Mouse (Mus musculus): ENCODE results near the gene Bbs1. TPM values are rescaled to one million over a fixed set of nuclear protein-coding genes. Genes with fewer than 3 reads are reported as not detected.
A peak's percentile ranks its signal among the peaks of the same experiment; 100 is the strongest.

The Bbs1 gene
- polyA plus RNA-seq, 1 experiment from 2014 or later: 6.4 TPM

DNA sequence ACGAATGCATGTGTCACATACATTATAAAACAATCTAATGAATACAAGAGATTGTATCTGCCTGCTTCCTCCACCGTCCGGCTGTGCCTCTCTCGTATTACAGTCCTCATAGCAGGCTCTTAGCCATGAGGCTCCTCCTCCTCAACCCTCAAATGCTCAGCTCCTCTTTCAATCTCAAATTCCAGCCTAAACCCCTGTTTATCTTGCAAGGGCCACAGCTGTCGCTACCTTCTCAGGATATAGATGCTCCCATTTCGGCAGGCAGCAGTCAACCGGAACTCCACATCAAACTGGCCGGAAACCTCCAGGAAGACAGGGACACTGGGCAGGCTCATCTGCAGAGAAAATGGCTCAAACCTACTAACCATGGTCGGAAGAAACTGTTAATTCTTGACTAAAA, 7.5 kb downstream of the Bbs1 start:
- 60% methylated on average over 9 of the region's 9 CpGs for WGBS
- Histone ChIP-seq H3K4me1 (ENCODE audit: control insufficient read depth, insufficient read depth, low read length) (no peaks in the 10 kb centered on the region), H3K27ac (ENCODE audit: low read length) (no peak overlapping the region), H3K4me2 (replicated peaks; ENCODE audit: low read depth, low read length) (no peak overlapping the region), H3K9ac (replicated peaks; ENCODE audit: low read depth, low read length) (no peak overlapping the region), H3K9me3 (ENCODE audit: control insufficient read depth, low read depth, low read length) (no peaks in the 10 kb centered on the region), H3K27me3 (ENCODE audit: control insufficient read depth, insufficient read depth, low read length) (no peaks in the 10 kb centered on the region), H3K4me3 (ENCODE audit: low read depth, low read length) (no peak overlapping the region), H3K36me3 (ENCODE audit: control insufficient read depth, insufficient read depth, low read length) (no peaks in the 10 kb centered on the region)
- no peak for ATAC-seq (ENCODE audit: insufficient number of reproducible peaks, insufficient read depth, low FRiP score, low read depth)

DNA sequence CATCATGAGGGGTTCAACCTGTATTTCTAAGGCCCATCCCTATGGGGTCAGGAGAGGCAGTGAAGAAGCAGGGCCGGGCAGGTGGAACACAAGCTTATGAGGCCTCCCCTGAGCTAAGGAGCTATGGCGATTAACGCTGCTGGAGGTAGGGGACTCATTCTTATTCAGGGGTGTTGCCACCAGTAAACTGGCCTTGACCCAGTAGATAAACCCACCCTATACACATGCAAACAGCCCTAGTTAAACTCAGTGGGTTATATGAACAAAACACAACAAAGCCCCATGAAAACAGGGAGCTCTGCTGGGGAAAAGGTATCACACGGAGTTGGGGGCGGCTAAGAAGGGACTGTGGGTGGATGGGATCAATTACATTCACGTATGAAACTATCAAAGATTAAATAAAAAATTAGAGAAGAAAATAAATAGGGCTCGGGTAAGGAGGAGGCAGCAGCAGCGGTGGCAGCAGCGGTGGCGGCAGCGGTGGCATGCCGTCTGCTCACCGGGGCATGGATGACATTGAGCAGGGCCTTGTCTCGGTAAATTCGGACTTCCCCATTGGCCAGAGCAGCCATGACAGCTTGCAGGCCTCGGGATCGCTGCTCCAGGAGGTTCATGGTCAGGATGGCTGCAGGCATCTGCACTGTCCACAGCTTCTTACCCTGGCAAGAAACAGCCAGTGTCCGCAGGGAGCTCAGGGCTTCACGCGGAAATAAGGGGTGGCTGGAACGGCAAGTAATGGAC, 9.5 kb downstream of the Bbs1 start:
- Histone ChIP-seq H3K27me3 (ENCODE audit: control insufficient read depth, insufficient read depth, low read length) (no peaks in the 10 kb centered on the region), H3K4me1 (ENCODE audit: control insufficient read depth, insufficient read depth, low read length) (no peaks in the 10 kb centered on the region), H3K9me3 (ENCODE audit: control insufficient read depth, low read depth, low read length) (no peaks in the 10 kb centered on the region), H3K9ac (replicated peaks; ENCODE audit: low read depth, low read length) (no peak overlapping the region), H3K4me3 (ENCODE audit: low read depth, low read length) (no peak overlapping the region), H3K4me2 (replicated peaks; ENCODE audit: low read depth, low read length) (no peak overlapping the region), H3K27ac (ENCODE audit: low read length) (no peak overlapping the region), H3K36me3 (ENCODE audit: control insufficient read depth, insufficient read depth, low read length) (no peaks in the 10 kb centered on the region)
- ATAC-seq (ENCODE audit: insufficient number of reproducible peaks, insufficient read depth, low FRiP score, low read depth): no peak
- WGBS: 54% methylated on average over 21 of the region's 21 CpGs

DNA sequence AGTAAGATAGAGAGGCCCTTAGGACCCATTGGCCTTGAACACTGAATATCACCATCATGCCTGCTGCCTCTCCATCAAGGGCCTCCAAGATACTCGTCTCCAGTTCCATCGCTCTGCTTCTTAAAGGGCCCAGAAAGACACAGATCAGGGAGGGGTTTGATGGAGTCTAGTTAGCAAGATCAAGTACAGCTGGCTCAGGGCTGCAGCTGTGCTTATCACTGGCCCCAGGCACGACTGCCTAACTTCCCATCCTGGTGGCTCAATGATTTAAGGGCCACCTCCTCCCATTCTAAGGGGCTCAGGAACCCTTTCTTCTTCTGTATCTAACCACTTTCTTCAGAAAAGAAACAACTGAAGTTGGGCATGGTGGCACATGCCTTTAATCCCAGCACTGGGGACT, 14.6 kb downstream of the Bbs1 start:
- H3K4me1 ChIP-seq (ENCODE audit: control insufficient read depth, insufficient read depth, low read length): no peaks in the 10 kb centered on the region
- no peaks in the 10 kb centered on the region for H3K27me3 ChIP-seq (ENCODE audit: control insufficient read depth, insufficient read depth, low read length)
- 74% methylated on average over 3 of the region's 3 CpGs for WGBS
- H3K9me3 ChIP-seq (ENCODE audit: control insufficient read depth, low read depth, low read length): no peaks in the 10 kb centered on the region
- H3K36me3 ChIP-seq (ENCODE audit: control insufficient read depth, insufficient read depth, low read length): no peaks in the 10 kb centered on the region; the same call in 1 of the 2 replicates
- ATAC-seq (ENCODE audit: insufficient number of reproducible peaks, insufficient read depth, low FRiP score, low read depth): no peak
- H3K4me3 ChIP-seq (ENCODE audit: low read depth, low read length): no peak overlapping the region
- H3K27ac ChIP-seq (ENCODE audit: low read length): no peak overlapping the region
- H3K9ac ChIP-seq (replicated peaks; ENCODE audit: low read depth, low read length): no peak overlapping the region
- H3K4me2 ChIP-seq (replicated peaks; ENCODE audit: low read depth, low read length): no peak overlapping the region

DNA sequence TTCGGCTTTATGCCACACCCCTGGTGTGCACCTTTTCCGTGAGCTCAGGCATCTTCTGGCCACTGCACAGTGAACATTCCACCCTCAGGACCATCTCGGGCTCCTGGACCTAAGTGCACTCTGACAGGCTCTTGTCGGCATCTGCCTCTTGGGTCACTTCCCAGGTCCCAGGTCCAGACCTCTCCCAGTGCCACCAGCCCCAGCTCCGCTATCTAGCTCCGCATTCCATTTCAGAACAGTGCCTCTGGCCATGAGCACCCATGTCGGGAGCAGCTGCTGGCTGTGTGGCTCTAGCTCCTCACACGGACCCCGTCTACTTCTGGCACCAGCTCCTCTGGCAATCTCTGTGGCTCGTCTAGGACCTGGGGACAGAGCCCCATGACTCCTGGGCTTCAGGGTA, 16.6 kb downstream of the Bbs1 start:
- Histone ChIP-seq H3K9ac (replicated peaks; ENCODE audit: low read depth, low read length) (no peak overlapping the region), H3K4me1 (ENCODE audit: control insufficient read depth, insufficient read depth, low read length) (no peaks in the 10 kb centered on the region), H3K9me3 (ENCODE audit: control insufficient read depth, low read depth, low read length) (no peaks in the 10 kb centered on the region), H3K4me2 (replicated peaks; ENCODE audit: low read depth, low read length) (no peak overlapping the region), H3K4me3 (ENCODE audit: low read depth, low read length) (no peak overlapping the region), H3K27ac (ENCODE audit: low read length) (no peak overlapping the region), H3K27me3 (ENCODE audit: control insufficient read depth, insufficient read depth, low read length) (no peaks in the 10 kb centered on the region), H3K36me3 (ENCODE audit: control insufficient read depth, insufficient read depth, low read length) (no peaks in the 10 kb centered on the region; the same call in 1 of the 2 replicates)
- ATAC-seq (ENCODE audit: insufficient number of reproducible peaks, insufficient read depth, low FRiP score, low read depth): no peak
- WGBS: 79% methylated on average over 10 of the region's 10 CpGs

DNA sequence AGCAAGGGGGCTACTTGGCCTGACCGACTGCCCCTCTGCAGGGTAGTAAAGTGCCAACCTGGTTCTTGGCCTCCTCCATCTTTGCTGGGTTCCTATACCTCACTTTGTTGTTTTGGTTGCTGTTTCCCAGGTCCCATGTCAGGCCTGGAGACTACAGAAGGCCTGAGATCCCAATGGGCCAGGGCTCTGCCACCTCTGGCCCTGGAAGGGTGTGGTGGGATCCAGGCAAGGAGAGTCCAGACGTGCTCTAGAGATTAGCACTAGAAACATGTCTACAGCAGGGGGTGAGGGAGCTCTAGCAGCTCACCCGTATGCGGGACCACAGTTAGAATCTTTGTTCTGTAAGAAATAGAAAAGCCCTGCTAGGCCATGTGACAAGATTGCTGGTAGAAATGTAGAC, 22.5 kb downstream of the Bbs1 start:
- no peaks in the 10 kb centered on the region; the same call in 1 of the 2 replicates for H3K36me3 ChIP-seq (ENCODE audit: control insufficient read depth, insufficient read depth, low read length)
- H3K4me1 ChIP-seq (ENCODE audit: control insufficient read depth, insufficient read depth, low read length): 0 out of 2 replicates have a peak, but pooled peaks cover 5% of the 10 kb centered on the region
- no peak overlapping the region for H3K4me3 ChIP-seq (ENCODE audit: low read depth, low read length)
- no peaks in the 10 kb centered on the region for H3K27me3 ChIP-seq (ENCODE audit: control insufficient read depth, insufficient read depth, low read length)
- WGBS: 78% methylated on average over 4 of the region's 4 CpGs
- no peaks in the 10 kb centered on the region for H3K9me3 ChIP-seq (ENCODE audit: control insufficient read depth, low read depth, low read length)
- H3K9ac ChIP-seq (replicated peaks; ENCODE audit: low read depth, low read length): no peak overlapping the region
- no peak overlapping the region for H3K27ac ChIP-seq (ENCODE audit: low read length)
- H3K4me2 ChIP-seq (replicated peaks; ENCODE audit: low read depth, low read length): no peak overlapping the region
- no peak for ATAC-seq (ENCODE audit: insufficient number of reproducible peaks, insufficient read depth, low FRiP score, low read depth)

DNA sequence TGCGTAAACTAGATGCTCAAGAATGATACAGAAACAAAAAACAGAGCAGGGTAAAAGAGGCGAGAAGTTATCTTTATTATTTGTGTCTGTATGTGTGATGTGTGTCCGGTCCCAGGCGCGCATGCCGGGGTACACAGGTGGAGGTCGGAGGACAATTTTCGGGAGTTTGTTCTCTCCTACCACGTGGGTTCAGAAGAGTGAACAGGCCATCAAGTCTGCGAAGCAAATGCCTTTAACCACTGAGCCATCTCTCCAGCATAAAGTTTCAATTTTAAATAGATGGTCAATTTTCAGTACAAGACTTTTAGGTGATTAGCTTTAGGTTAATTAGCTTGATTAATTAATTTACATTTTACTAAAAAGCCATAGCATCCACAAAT, 27.1 kb downstream of the Bbs1 start:
- peak overlapping the region; percentile 64; the same call in 1 of the 2 replicates for H3K9ac ChIP-seq (replicated peaks; ENCODE audit: low read depth, low read length)
- H3K4me1 ChIP-seq (ENCODE audit: control insufficient read depth, insufficient read depth, low read length): 0 out of 2 replicates have a peak, but pooled peaks cover 7% of the 10 kb centered on the region
- H3K9me3 ChIP-seq (ENCODE audit: control insufficient read depth, low read depth, low read length): no peaks in the 10 kb centered on the region
- peak overlapping the region; percentile 95 for H3K4me3 ChIP-seq (ENCODE audit: low read depth, low read length)
- 59% methylated on average over 10 of the region's 10 CpGs for WGBS
- no peaks in the 10 kb centered on the region for H3K27me3 ChIP-seq (ENCODE audit: control insufficient read depth, insufficient read depth, low read length)
- no peak overlapping the region for H3K27ac ChIP-seq (ENCODE audit: low read length)
- H3K4me2 ChIP-seq (replicated peaks; ENCODE audit: low read depth, low read length): peak overlapping the region; percentile 89
- H3K36me3 ChIP-seq (ENCODE audit: control insufficient read depth, insufficient read depth, low read length): no peaks in the 10 kb centered on the region; the same call in 1 of the 2 replicates
- no peak for ATAC-seq (ENCODE audit: insufficient number of reproducible peaks, insufficient read depth, low FRiP score, low read depth)

DNA sequence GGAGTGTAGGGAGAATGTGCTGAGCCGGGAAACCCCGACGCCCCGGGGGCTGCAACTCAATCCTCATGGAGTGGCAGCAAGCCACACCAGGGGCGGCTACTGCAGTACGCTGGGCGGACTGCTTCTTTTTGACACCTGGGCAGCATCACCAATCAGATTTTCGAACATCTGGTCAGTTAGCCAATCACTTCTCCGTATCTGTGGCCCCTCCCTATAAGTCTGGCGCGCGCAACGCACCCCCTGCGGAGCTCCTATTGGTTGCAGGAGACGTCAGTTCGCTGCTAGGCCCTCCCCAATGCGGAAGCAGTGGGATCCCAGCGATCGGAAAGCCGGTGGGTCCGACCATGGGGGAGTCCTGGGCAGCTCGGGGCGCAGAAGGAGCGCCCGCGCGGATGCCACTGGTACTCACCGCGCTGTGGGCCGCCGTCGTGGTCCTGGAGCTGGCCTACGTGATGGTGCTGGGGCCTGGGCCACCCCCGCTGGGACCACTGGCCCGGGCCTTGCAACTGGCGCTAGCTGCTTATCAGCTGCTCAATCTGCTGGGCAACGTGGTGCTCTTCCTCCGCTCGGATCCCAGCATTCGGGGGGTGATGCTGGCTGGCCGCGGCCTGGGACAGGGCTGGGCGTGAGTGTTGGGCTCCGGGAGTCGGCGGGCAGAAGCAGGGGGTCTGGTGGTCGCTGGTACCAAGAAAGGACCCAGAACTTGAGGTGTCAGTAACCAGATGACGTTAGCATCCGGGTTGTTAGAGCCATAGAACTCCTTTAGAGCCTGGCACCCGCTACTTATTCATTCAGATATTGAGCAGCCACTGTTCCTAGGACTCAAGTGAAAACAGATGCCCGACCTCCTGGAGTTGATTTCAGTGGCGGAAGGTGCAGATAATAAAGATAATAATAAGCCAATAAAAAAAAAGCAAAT, 27.8 kb downstream of the Bbs1 start, which contains the start of gene Zdhhc24:
TSS of gene Zdhhc24 (plus strand) at position 264 of the 919 bp plus-strand sequence.
- Histone ChIP-seq H3K27ac (ENCODE audit: low read length) (peak within 1 kb of the TSS; percentile 39), H3K4me2 (replicated peaks; ENCODE audit: low read depth, low read length) (peak within 1 kb of the TSS; percentile 89), H3K27me3 (ENCODE audit: control insufficient read depth, insufficient read depth, low read length) (no peaks in the 10 kb centered on the region), H3K36me3 (ENCODE audit: control insufficient read depth, insufficient read depth, low read length) (no peaks in the 10 kb centered on the region; the same call in 1 of the 2 replicates), H3K4me1 (ENCODE audit: control insufficient read depth, insufficient read depth, low read length) (0 out of 2 replicates have a peak, but pooled peaks cover 7% of the 10 kb centered on the region), H3K9ac (replicated peaks; ENCODE audit: low read depth, low read length) (peak within 1 kb of the TSS; percentile 64), H3K9me3 (ENCODE audit: control insufficient read depth, low read depth, low read length) (no peaks in the 10 kb centered on the region), H3K4me3 (ENCODE audit: low read depth, low read length) (peak within 1 kb of the TSS; percentile 95)
- ATAC-seq (ENCODE audit: insufficient number of reproducible peaks, insufficient read depth, low FRiP score, low read depth): peak; percentile 97
- WGBS: 2% methylated on average over 52 of the region's 52 CpGs

DNA sequence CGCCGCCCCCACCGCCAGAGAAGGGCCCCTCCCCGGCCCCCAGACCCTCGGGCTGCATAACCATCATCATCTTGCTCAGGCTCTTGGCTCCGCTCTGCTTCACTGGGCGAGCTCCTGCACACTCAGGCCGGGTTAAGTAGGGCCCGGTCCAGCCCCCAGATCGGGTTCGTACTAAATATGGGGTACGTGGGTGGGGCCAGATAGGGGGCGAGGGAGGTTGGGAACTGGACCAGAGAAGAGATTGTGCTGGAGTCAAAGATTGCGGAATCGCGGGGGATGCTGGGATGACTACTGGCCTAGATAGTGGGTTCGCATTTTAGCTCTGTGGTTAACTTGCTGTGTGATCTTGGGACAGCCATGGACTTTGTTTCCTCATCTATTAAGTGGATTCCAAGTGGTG, 28.6 kb downstream of the Bbs1 start, which contains the start of gene Actn3:
TSS of gene Actn3 (minus strand) at position 125 of the 400 bp plus-strand sequence.
- H3K4me3 ChIP-seq (ENCODE audit: low read depth, low read length): peak within 1 kb of the TSS; percentile 95
- no peaks in the 10 kb centered on the region; the same call in 1 of the 2 replicates for H3K36me3 ChIP-seq (ENCODE audit: control insufficient read depth, insufficient read depth, low read length)
- no peaks in the 10 kb centered on the region for H3K9me3 ChIP-seq (ENCODE audit: control insufficient read depth, low read depth, low read length)
- H3K4me2 ChIP-seq (replicated peaks; ENCODE audit: low read depth, low read length): peak within 1 kb of the TSS; percentile 89
- H3K4me1 ChIP-seq (ENCODE audit: control insufficient read depth, insufficient read depth, low read length): 0 out of 2 replicates have a peak, but pooled peaks cover 7% of the 10 kb centered on the region
- H3K9ac ChIP-seq (replicated peaks; ENCODE audit: low read depth, low read length): peak within 1 kb of the TSS; percentile 64
- H3K27me3 ChIP-seq (ENCODE audit: control insufficient read depth, insufficient read depth, low read length): no peaks in the 10 kb centered on the region
- no peak for ATAC-seq (ENCODE audit: insufficient number of reproducible peaks, insufficient read depth, low FRiP score, low read depth)
- WGBS: 4% methylated on average over 17 of the region's 17 CpGs
- peak within 1 kb of the TSS; percentile 39 for H3K27ac ChIP-seq (ENCODE audit: low read length)
